Mouse (Mus musculus): ENCODE data around the gene Pofut2. TPM values are rescaled to one million over a fixed set of nuclear protein-coding genes. Genes with fewer than 3 reads are reported as not detected.

Pofut2 gene
- total RNA-seq, 2 experiments from 2014 or later, result 39.9 to 45.1 TPM

DNA sequence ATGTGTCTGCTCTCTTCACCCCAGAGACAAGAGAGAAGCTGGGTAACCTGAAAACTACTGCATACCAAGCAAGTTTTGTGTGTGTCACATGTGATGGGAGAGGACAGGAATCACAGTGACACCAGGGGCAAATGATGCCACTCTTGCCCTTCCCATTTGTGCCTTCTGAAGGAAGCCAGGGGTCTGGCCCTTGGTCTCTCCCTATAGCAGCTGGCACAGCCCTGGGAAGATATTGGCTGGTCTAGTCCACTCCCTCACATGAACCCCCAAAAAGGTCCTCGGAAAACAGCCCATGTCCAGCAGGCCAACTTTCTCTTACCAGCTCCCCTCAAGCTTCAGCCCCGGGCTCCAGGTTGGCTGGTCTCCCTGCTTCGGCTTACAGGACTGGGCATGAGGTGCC lies 45.3 kb downstream of the Pofut2 start:
- DNase-seq (ENCODE audit: low spot score), result no peak
- intact Hi-C loops (cut with DNase I), result no loop called here

DNA sequence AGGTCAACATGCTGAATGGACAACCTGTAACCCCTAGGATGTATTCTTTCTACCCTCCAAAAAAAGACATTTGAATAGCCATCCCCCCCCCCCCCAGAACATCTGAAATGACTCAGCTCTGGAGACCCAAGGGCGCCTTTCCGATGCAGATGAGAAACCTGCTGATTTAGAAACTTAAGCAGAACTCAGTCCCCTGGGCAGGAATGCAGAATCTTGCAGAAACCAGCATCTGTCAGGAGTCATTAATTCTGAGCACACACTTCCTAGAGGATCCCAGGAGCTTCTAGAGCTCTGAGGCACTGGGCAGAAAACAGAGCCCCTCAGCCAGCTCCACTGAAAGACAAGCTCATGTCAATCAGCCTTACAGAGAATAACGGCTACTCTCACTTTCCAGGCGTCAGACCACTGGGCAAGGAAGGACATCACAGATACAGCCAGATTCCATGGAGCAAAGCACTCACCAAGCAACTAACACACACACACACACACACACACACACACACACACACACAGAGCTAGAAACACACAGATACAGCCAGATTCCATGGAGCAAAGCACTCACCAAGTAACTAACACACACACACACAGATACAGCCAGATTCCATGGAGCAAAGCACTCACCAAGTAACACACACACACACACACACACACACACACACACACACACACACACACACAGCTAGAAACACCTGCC lies 46.0 kb downstream of the Pofut2 start:
- DNase-seq (ENCODE audit: low spot score), result no peak
- intact Hi-C loops (cut with DNase I), result no loop called here

DNA sequence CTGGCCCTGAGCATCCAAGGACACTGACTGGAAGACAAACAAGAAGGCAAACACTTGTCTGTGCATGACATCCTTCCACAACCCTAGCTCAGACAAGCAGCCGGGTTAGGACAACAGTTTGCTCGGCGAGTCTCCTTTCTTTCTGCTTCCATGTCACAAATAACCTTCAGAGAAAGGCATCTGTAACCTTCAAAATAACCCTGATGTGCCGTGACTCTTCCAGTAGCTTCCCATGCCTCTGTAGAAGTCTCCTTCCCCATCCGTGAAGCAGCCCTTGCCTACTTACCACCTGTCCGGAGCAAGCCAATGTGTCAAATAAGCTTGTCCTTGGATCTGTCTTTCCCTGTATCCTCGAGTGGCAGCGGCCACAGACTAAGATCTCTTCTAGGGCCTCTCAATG lies 46.7 kb downstream of the Pofut2 start:
- intact Hi-C loops (cut with DNase I), result no loop called here

DNA sequence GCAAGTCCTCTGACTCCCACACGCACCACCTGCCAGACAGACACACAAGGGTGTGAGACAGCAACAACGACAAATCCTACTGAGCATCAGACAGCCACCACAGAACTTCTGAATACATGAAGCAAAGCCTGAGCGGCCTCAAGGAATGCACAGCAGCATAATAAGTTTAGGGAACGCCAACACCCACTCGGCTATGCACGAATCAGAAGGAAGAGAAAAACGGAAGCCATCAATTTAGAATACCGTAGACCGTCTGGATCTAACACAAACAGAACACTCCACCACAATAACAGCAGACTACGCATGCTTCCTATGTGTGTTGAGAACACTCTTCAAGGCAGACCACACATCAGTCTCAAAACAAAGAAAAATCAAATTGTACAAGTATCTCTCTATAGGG lies 50.0 kb downstream of the Pofut2 start:
- DNase-seq (ENCODE audit: low spot score), result no peak
- intact Hi-C loops (cut with DNase I), result no loop called here

More for the DNA sequence above, 46.7 kb downstream of the Pofut2 start:
- DNase-seq (ENCODE audit: low spot score), result no peak

DNA sequence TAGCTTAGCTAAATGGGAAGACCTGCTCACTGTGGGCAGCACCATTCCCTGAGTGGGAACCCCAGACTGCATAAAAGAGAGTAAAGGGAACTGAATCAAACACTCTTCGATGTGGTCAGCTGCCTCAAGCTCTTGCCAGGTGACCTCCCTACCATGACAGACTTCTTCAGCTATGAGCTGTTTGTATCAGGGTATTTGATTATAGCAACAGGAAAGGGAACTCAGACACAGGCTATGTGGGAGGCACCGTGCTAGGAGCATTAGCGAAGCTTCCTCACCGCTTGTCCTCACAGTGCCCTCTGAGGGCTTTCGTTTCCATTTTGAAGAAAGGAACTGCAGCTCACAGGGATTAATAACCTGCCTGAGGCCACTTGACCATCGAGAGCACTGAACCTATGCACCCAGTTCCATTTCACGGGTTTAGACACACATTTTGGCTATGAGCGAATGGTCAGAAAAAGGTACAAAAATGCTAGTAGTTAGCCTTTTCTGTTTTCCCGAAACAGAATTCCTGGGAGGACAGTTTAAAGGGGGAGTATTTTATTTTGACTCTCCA lies 55.8 kb downstream of the Pofut2 start:
- DNase-seq (ENCODE audit: low spot score), result no peak
- intact Hi-C loops (cut with DNase I), result no loop called here

DNA sequence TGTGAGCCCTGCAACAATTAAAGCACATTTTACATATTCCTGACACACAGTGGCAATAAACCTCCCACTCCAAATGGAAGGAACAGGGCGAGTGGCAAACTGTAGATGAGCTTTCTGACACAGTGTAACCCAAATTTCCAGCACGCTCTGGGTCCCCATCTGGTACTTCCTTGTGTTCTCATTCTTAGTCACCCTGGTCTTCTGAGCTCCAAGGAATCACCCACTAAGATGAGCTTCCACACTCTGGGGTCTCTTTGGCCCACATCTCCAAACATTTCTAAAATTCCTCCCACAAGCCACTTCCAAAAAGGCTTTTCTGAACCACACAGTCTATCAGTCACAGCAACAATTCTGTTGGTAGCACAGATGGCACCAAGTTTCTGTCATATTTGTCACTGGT lies 56.7 kb downstream of the Pofut2 start:
- no peak for DNase-seq (ENCODE audit: low spot score)
- intact Hi-C loops (cut with DNase I), result no loop called here

Other genes with a start within 250 kb of the Pofut2 start
- 1 to 10 TPM; 4.5 to 6.2 TPM for gene Slc19a1, start 227.0 kb upstream of the Pofut2 start, total RNA-seq (2021)
- 10 to 100 TPM; 13.0 to 15.3 TPM for gene Col18a1, start 92.7 kb upstream of the Pofut2 start, total RNA-seq (2021)
- gene Adarb1, start 159.1 kb downstream of the Pofut2 start, total RNA-seq (2021), result 10 to 100 TPM; 16.7 to 19.7 TPM